Mouse (Mus musculus): ENCODE data around the gene Stam.

DNA sequence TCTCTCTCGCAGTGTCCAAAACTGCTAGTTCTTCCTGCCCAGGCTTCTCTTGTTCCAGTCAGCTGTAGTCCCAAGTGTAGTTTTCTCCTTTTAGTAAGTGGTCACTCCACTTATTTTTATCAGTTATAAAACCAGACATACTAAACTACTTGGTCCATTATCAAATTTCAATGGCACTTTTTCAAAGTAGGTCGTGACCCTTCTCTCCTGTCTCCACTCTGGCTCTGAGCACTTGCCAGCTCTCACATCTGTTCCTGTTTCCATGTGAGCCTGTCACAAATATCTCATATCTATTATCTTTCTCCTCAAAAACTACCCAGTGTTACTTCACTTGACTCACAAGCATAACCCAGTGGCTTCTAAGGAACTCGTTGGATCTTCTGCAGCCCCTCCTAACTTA lies 71.4 kb downstream of the Stam start:
- TF ChIP-seq CTCF (IDR thresholded peaks at IDR 0.05; ENCODE audit: borderline replicate concordance, insufficient read depth, low read depth, low read length): no peak
- TF ChIP-seq POLR2A (IDR thresholded peaks at IDR 0.05; ENCODE audit: borderline replicate concordance, insufficient read depth, low read length): no peak

All from cerebellum, adult 2 months (tissue).